ENCODE assay signal across 17 mouse cellular contexts in genomic region chr13:78446726-78447031, GRCm38 (mm10).
DNase-seq lines count a peak whose midpoint lies in the region; ATAC-seq and TF ChIP-seq lines count a peak whose summit lies in the region.
"Had no signal": no experiment of that assay in that cellular context is flagged by ENCODE, and none has a peak within 500 bp of the region (broad histone marks: within the 10 kb centered on the region; RNA-seq: fewer than 3 reads in every experiment).

No protein-coding gene starts in this region.

- no peaks in the 10 kb centered on the region for H3K27me3 ChIP-seq in hindbrain, embryonic 10.5 days (ENCODE audit: insufficient read depth, poor library complexity, severe bottlenecking)
- H3K27me3 ChIP-seq in hindbrain, embryonic 11.5 days (ENCODE audit: control insufficient read depth, insufficient read depth, low read length): no peaks in the 10 kb centered on the region
- no peaks in the 10 kb centered on the region for H3K27me3 ChIP-seq in forebrain, embryonic 16.5 days (replicated peaks; ENCODE audit: control insufficient read depth, insufficient read depth, low read length)
- H3K27me3 ChIP-seq in limb, embryonic 14.5 days (ENCODE audit: control insufficient read depth, insufficient read depth, low read length): no peaks in the 10 kb centered on the region
- no peaks in the 10 kb centered on the region for H3K27me3 ChIP-seq in midbrain, postnatal 0 days (ENCODE audit: insufficient read depth, low read length)
- H3K27me3 ChIP-seq: CH12.LX had no signal

- 0 out of 2 replicates have a peak overlapping the region, but pooled peaks have one; percentile 65 for H3K27ac ChIP-seq in hindbrain, embryonic 10.5 days
- no peak overlapping the region for H3K27ac ChIP-seq in hindbrain, embryonic 11.5 days (ENCODE audit: low read depth, low read length)
- H3K27ac ChIP-seq in forebrain, embryonic 16.5 days (ENCODE audit: low read length): no peak overlapping the region
- no peak overlapping the region for H3K27ac ChIP-seq in limb, embryonic 14.5 days (replicated peaks; ENCODE audit: low read depth, low read length)
- H3K27ac ChIP-seq in midbrain, postnatal 0 days (ENCODE audit: low read depth, low read length): no peak overlapping the region
- H3K27ac ChIP-seq: kidney, postnatal 0 days had no signal

- no peak overlapping the region for H3K4me2 ChIP-seq in hindbrain, embryonic 11.5 days (replicated peaks; ENCODE audit: low read depth, low read length)
- peak overlapping the region; percentile 39 for H3K4me2 ChIP-seq in forebrain, embryonic 16.5 days (ENCODE audit: low read length)
- H3K4me2 ChIP-seq in limb, embryonic 14.5 days (replicated peaks; ENCODE audit: low read depth, low read length, severe bottlenecking): peak overlapping the region; percentile 32
- peak overlapping the region; percentile 35 for H3K4me2 ChIP-seq in midbrain, postnatal 0 days (ENCODE audit: low read depth, low read length, poor library complexity, severe bottlenecking)

- TF ChIP-seq POLR2A in limb, embryonic 14.5 days (IDR thresholded peaks at IDR 0.05; ENCODE audit: borderline replicate concordance, extremely low read depth, insufficient read depth, insufficient read length): no peak

- H3K4me1 ChIP-seq in hindbrain, embryonic 10.5 days (replicated peaks): peaks cover 36% of the 10 kb centered on the region
- peaks cover 3% of the 10 kb centered on the region; the same call in 1 of the 2 replicates for H3K4me1 ChIP-seq in hindbrain, embryonic 11.5 days (replicated peaks; ENCODE audit: control insufficient read depth, insufficient read depth, low read length)
- H3K4me1 ChIP-seq in forebrain, embryonic 16.5 days (replicated peaks; ENCODE audit: control insufficient read depth, insufficient read depth, low read length): peaks cover 13% of the 10 kb centered on the region
- H3K4me1 ChIP-seq in limb, embryonic 14.5 days (ENCODE audit: control insufficient read depth, insufficient read depth, low read length): peaks cover 9% of the 10 kb centered on the region; the same call in 1 of the 2 replicates
- peaks cover 3% of the 10 kb centered on the region; the same call in 1 of the 2 replicates for H3K4me1 ChIP-seq in midbrain, postnatal 0 days (ENCODE audit: insufficient read depth, low read length)

- 0 out of 2 replicates have a peak, but pooled peaks have one; percentile 15 for TF ChIP-seq CTCF in midbrain, postnatal 0 days (IDR thresholded peaks at IDR 0.05)

- no peak for ATAC-seq in hindbrain, embryonic 11.5 days (ENCODE audit: low FRiP score)
- ATAC-seq in forebrain, embryonic 16.5 days: peak; percentile 41; the same call in 1 of the 2 replicates
- ATAC-seq in limb, embryonic 14.5 days (ENCODE audit: low FRiP score, low read depth): no peak
- no peak for ATAC-seq in midbrain, postnatal 0 days (ENCODE audit: low FRiP score)
- ATAC-seq in granulocyte monocyte progenitor cell, adult 5-6 weeks (replicated peaks; ENCODE audit: poor library complexity, severe bottlenecking): no peak
- ATAC-seq: inflammation-experienced regulatory T-cells, adult 6 months had no signal

- no peak for DNase-seq in hindbrain, embryonic 10.5 days (ENCODE audit: low spot score)
- no peak for DNase-seq in hindbrain, embryonic 11.5 days (ENCODE audit: low spot score)
- DNase-seq in limb, embryonic 14.5 days (ENCODE audit: low spot score): no peak
- DNase-seq in midbrain, postnatal 0 days (ENCODE audit: low spot score): no peak
- no peak for DNase-seq in ovary, postnatal 14 days (ENCODE audit: low spot score)
- DNase-seq in kidney, adult 8-10 months: no peak
- DNase-seq: adrenal gland, postnatal 36 days; cerebellum, adult 9-10 months; heart, adult 11 months; lung, postnatal 36 days; right cerebral cortex, postnatal 4 days; thymus, adult 18-20 months had no signal

- H3K4me3 ChIP-seq in hindbrain, embryonic 10.5 days: no peak overlapping the region
- H3K4me3 ChIP-seq in hindbrain, embryonic 11.5 days (ENCODE audit: low read depth, low read length): no peak overlapping the region
- H3K4me3 ChIP-seq in forebrain, embryonic 16.5 days (replicated peaks; ENCODE audit: low read length): 0 out of 2 replicates have a peak overlapping the region, but pooled peaks have one; percentile 14
- H3K4me3 ChIP-seq in limb, embryonic 14.5 days (replicated peaks; ENCODE audit: low read length): 0 out of 2 replicates have a peak overlapping the region, but pooled peaks have one; percentile 2
- peak overlapping the region; percentile 21 for H3K4me3 ChIP-seq in midbrain, postnatal 0 days (ENCODE audit: low read depth, low read length)

- 78% methylated on average over 5 of the region's 5 CpGs for WGBS in hindbrain, embryonic 10.5 days
- 80% methylated on average over 5 of the region's 5 CpGs for WGBS in hindbrain, embryonic 11.5 days
- 16% methylated on average over 5 of the region's 5 CpGs for WGBS in forebrain, embryonic 16.5 days
- WGBS in limb, embryonic 14.5 days: 39% methylated on average over 5 of the region's 5 CpGs
- 22% methylated on average over 5 of the region's 5 CpGs for WGBS in midbrain, postnatal 0 days

- H3K36me3 ChIP-seq in hindbrain, embryonic 10.5 days: no peaks in the 10 kb centered on the region
- no peaks in the 10 kb centered on the region for H3K36me3 ChIP-seq in hindbrain, embryonic 11.5 days (ENCODE audit: control insufficient read depth, insufficient read depth, low read length)
- H3K36me3 ChIP-seq in forebrain, embryonic 16.5 days (ENCODE audit: control insufficient read depth, insufficient read depth): no peaks in the 10 kb centered on the region
- H3K36me3 ChIP-seq in limb, embryonic 14.5 days (ENCODE audit: control insufficient read depth, insufficient read depth, low read length): no peaks in the 10 kb centered on the region
- no peaks in the 10 kb centered on the region for H3K36me3 ChIP-seq in midbrain, postnatal 0 days (ENCODE audit: insufficient read depth, low read length)

- H3K9me3 ChIP-seq in hindbrain, embryonic 10.5 days: no peaks in the 10 kb centered on the region
- H3K9me3 ChIP-seq in hindbrain, embryonic 11.5 days (ENCODE audit: control insufficient read depth, low read length): no peaks in the 10 kb centered on the region
- H3K9me3 ChIP-seq in forebrain, embryonic 16.5 days (ENCODE audit: control insufficient read depth, low read length): no peaks in the 10 kb centered on the region
- H3K9me3 ChIP-seq in limb, embryonic 14.5 days (ENCODE audit: control insufficient read depth, low read length): no peaks in the 10 kb centered on the region
- no peaks in the 10 kb centered on the region for H3K9me3 ChIP-seq in midbrain, postnatal 0 days (ENCODE audit: low read length)

- H3K9ac ChIP-seq in hindbrain, embryonic 11.5 days (ENCODE audit: low read depth, low read length): no peak overlapping the region
- no peak overlapping the region for H3K9ac ChIP-seq in forebrain, embryonic 16.5 days (replicated peaks; ENCODE audit: low read depth, low read length)
- H3K9ac ChIP-seq in limb, embryonic 14.5 days (ENCODE audit: low read depth, low read length, severe bottlenecking): no peak overlapping the region
- H3K9ac ChIP-seq in midbrain, postnatal 0 days (replicated peaks; ENCODE audit: low read length, poor library complexity, severe bottlenecking): no peak overlapping the region; the same call in 1 of the 2 replicates

Comparison
In these comparisons a context has a peak if more than half of its experiments do, and no peak if none do; other contexts are left out.
1. H3K4me3 ChIP-seq: peak in forebrain, embryonic 16.5 days (single experiment), limb, embryonic 14.5 days (single experiment) and midbrain, postnatal 0 days (single experiment); none in hindbrain, embryonic 10.5 days (single experiment) and hindbrain, embryonic 11.5 days (single experiment).